Mouse (Mus musculus) midbrain, embryonic 11.5 days (tissue): ENCODE data around the gene Slc25a18. TPM values are rescaled to one million over a fixed set of nuclear protein-coding genes. Genes with fewer than 3 reads are reported as not detected.

Source experiments
- ATAC-seq: fragments of 200-750 bp; cut with Nextera tagmentation; 2 replicates; pipeline ENCODE4 v1.8.0; 2017; ENCODE audit warnings: moderate TSS enrichment, moderate library complexity; ENCODE audit not compliant: low FRiP score
- DNase-seq: peaks from one replicate; pipeline ENCODE4 v3.0.0; 2015; ENCODE audit warnings: low spot score; ENCODE audit errors: missing footprints
- H3K27ac ChIP-seq: fragments of 300-500 bp; sonication (generic); 2 replicates; pipeline ENCODE4 v1.5.1; 2014; ENCODE audit warnings: low read depth, low read length
- H3K27me3 ChIP-seq: fragments of 300-500 bp; sonication (generic); 2 replicates; pipeline ENCODE4 v1.6.1; 2014; ENCODE audit warnings: mild to moderate bottlenecking, low read length, moderate library complexity, mixed read lengths; ENCODE audit not compliant: control insufficient read depth, insufficient read depth
- H3K36me3 ChIP-seq: fragments of 300-500 bp; sonication (generic); 2 replicates; pipeline ENCODE4 v1.6.1; 2014; ENCODE audit warnings: mild to moderate bottlenecking, low read length, moderate library complexity, mixed read lengths; ENCODE audit not compliant: control insufficient read depth, insufficient read depth
- H3K4me1 ChIP-seq: fragments of 300-500 bp; sonication (generic); 2 replicates; pipeline ENCODE4 v1.6.1; 2014; ENCODE audit warnings: low read length; ENCODE audit not compliant: control insufficient read depth, insufficient read depth
- H3K4me2 ChIP-seq: fragments of 300-500 bp; sonication (generic); 2 replicates; pipeline ENCODE4 v1.6.1; 2014; ENCODE audit warnings: mild to moderate bottlenecking, moderate library complexity
- H3K4me3 ChIP-seq: fragments of 300-500 bp; sonication (generic); 2 replicates; pipeline ENCODE4 v1.5.1; 2014; ENCODE audit warnings: low read depth, low read length
- H3K9ac ChIP-seq: fragments of 300-500 bp; sonication (generic); 2 replicates; pipeline ENCODE4 v1.6.1; 2014; ENCODE audit warnings: low read length
- H3K9me3 ChIP-seq: fragments of 300-500 bp; sonication (generic); 2 replicates; pipeline ENCODE4 v1.6.1; 2016; ENCODE audit warnings: low read length; ENCODE audit not compliant: control insufficient read depth
- WGBS: fragments of 180-500 bp; shearing (Covaris S2); extraction: QIAGEN DNeasy Blood & Tissue Kit; methylation state at CpG from one replicate; pipeline ENCODE4 v1.1.7; 2014; 5-methylcytosine and 5-hydroxymethylcytosine counted together
- microRNA-seq: library from miRNA; unstranded; fragments of <30 nt; microRNA quantifications from one replicate; pipeline ENCODE4, GENCODE M21; 2017
- polyA plus RNA-seq: library from polyadenylated mRNA; unstranded; fragments of >200 nt; fragmentation: Nextera tagmentation; extraction: Ambion mirVana; gene quantifications from 2 replicates; pipeline ENCODE4 v1.2.1, GENCODE M21; 2014

The Slc25a18 gene
- polyA plus RNA-seq, 1 experiment from 2014 or later = 1.4 TPM

DNA sequence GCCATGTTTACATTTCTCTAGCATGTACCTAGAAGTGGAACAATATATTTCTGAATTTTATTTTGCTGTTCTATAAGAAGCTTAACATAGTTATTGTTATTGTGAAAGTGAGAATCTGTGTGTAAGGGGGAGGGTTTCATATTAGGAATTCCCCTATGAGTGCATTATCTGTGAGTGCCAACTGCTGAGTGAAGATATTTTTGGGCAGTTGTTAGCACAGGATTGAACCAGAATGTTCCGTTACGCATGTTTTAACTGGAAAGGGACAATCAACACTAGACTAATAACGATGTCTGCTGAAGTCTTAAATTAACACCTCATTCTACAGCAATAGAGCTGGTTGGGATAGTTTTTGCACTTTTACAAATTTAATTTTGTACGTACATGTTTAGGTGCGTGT lies 68.4 kb downstream of the Slc25a18 start:
- no peak for DNase-seq

More for the DNA sequence above, 68.4 kb downstream of the Slc25a18 start:
- Histone ChIP-seq H3K4me3 (no peak overlapping the region), H3K36me3 (no peaks in the 10 kb centered on the region), H3K9me3 (no peaks in the 10 kb centered on the region), H3K27me3 (no peaks in the 10 kb centered on the region), H3K9ac (no peak overlapping the region), H3K4me2 (no peak overlapping the region), H3K27ac (no peak overlapping the region), H3K4me1 (peaks cover 3% of the 10 kb centered on the region)
- no peak for ATAC-seq
- WGBS = 92% methylated on average over 5 of the region's 5 CpGs

Small RNA genes within 50 kb of the gene (microRNA-seq; reads per million reads assigned to microRNA genes)
- not detected for gene Gm25193

Other genes starting within 250 kb of the Slc25a18 start
- gene Hdhd5, start 242.3 kb upstream of the Slc25a18 start, polyA plus RNA-seq = 12.4 and 15.0 TPM in 2 replicates
- gene Cecr2, start 107.2 kb upstream of the Slc25a18 start, polyA plus RNA-seq = 20.6 and 20.9 TPM in 2 replicates
- 162 and 163 TPM in 2 replicates for gene Atp6v1e1, start 49.2 kb downstream of the Slc25a18 start, polyA plus RNA-seq
- 40.9 and 45.6 TPM in 2 replicates for gene Bcl2l13, start 62.6 kb downstream of the Slc25a18 start, polyA plus RNA-seq
- gene Bid, start 143.3 kb downstream of the Slc25a18 start, polyA plus RNA-seq = 16.3 and 17.6 TPM in 2 replicates